Mouse (Mus musculus): ENCODE results near the gene Tmem45a. TPM values are rescaled to one million over a fixed set of nuclear protein-coding genes. Genes with fewer than 3 reads are reported as not detected.

Tmem45a gene
- 0.31 and 0.54 TPM in 2 replicates for polyA plus RNA-seq (2012; rRNA removed)

DNA sequence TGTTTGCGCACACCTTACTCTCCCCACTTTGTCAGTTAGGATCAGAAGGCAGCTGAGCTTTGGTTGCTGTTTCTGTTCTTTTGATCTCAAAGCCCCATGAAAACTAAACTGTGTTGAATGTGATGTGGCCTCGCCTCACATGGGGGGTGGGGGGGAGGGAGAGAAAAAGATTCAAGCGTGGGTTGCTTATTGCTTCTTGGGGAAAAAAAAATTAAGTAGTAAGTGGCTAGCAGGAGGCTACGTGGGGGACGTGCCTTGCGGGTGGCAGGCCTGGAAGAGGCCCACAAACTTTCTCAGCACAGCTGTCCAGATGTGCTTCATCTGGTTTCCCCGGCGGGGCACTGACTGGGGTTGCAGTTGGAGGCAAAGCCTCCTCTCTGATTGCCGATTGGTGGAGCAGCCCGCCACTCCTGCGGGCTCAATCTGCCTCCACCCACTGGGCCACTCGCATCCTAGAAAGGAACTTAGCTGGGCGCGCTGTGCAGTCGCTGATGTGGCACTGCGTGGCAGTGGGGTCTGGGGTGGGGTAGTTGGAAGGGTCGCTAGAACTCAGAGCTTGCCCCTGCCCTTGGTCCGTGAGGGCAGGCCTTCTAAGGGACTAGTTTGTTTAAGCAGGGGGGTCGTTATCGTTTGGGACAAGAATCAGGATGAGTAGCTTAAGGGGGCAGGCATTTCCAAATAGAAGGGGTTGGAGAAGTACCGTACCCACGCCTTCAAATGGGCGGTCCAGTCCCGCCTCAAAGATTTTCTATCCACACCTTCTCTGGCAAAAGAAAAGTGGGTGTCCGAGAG lies at the start of gene Tmem45a:
Gene Tmem45a, minus strand, starts transcription at position 343 of the 792 bp plus-strand sequence.

DNA sequence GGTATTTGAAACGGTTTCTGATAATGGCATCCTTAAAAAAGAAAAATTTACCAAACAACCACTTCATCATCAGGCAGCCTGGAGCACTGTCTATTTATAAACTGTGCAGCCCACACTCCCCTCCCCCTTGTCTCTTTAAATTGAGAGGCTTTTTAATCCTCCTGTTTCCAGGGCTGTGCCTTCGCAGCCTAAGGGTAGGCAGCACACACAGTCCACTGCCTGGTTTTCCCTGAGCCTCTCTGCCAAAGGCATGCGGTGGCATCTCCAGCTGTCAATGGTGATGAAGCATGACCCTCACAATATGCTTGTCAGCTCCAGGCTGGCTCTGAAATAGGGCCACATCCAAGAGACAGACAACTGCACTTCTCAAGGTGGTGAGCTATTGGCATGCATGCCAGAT lies 42.1 kb upstream of the Tmem45a start, which contains the start of gene Lnp1:
Gene Lnp1, minus strand, starts transcription at position 39 of the 400 bp plus-strand sequence.

DNA sequence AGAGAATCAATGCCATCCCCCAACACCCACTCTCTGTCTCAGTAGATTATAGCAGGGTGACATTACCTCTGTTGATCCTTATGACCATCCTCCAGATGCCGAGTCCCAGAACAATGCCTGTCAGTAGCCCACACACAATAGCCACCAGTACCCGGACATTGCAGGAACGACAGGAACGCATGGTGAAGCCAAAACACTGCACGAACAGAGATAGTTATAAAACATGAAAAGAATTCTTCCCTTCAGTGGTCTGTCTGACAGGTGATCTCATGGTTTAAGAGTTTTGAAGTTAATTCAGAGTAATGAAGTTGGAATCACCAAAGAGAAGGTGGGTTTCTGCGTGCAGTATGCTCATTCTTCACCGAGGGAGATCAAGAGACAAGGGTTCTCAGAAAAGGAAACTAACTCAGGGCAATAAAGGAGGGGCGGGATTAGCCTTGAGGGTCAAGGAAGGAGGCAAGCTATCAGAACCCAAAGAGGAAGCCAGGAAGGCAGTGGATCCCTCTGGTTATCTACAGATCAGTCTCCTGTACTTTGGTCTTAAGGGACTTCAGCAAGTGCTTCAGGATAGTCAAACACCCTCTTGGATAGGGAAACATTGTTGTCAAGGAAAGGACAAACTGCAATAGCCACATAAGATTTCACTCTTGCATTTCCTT lies 90.4 kb downstream of the Tmem45a start, which contains the start of gene Adgrg7:
Gene Adgrg7, minus strand, starts transcription at position 375 of the 659 bp plus-strand sequence.

Other genes with a start within 250 kb of the Tmem45a start
- 45.2 and 49.3 TPM in 2 replicates for gene Tfg, start 168.7 kb downstream of the Tmem45a start, polyA plus RNA-seq (2012; rRNA removed)
- gene Adgrg7, start 90.3 kb downstream of the Tmem45a start, polyA plus RNA-seq (2012; rRNA removed) = 0.05 and 0.08 TPM in 2 replicates
- not detected in 2 replicates for gene Lnp1, start 41.9 kb upstream of the Tmem45a start, polyA plus RNA-seq (2012; rRNA removed)
- gene Tmem45a2, start 185.2 kb upstream of the Tmem45a start, polyA plus RNA-seq (2012; rRNA removed) = 0.24 and 0.31 TPM in 2 replicates
- 18.0 and 19.2 TPM in 2 replicates for gene Tomm70a, start 235.5 kb upstream of the Tmem45a start, polyA plus RNA-seq (2012; rRNA removed)